Mouse (Mus musculus): ENCODE measurements around the gene Mat2a. TPM values are rescaled to one million over a fixed set of nuclear protein-coding genes. Genes with fewer than 3 reads are reported as not detected.
"Not testable (repeated sequence)": the region's sequence is repeated elsewhere in the genome, so short reads cannot be mapped to it uniquely, and the experiment has no call there.

Mat2a gene
- total and polyA plus RNA-seq, 2 experiments = 31.1 to 59.7 TPM

DNA sequence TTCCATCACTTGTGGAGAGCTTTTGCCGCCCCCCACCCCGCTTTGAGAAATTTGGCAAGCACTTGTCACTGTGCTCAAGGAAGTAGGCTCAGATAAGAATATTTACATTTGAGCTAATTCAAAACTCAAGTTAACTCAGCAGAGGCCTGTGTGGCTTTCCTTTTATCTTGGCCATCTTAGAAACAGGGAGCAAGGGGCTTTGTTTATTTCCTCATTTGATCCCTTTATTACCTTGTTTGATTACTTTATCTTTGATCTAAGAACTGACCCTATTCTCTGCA is 41.0 kb upstream of the Mat2a start:
- H3K9ac ChIP-seq (ENCODE audit: low read depth, low read length) = no peak overlapping the region
- DNase-seq (ENCODE audit: extremely low read depth, low read depth, low spot score) = no peak
- H3K27ac ChIP-seq (replicated peaks; ENCODE audit: insufficient read depth, low read depth, low read length) = no peak overlapping the region
- H3K36me3 ChIP-seq (ENCODE audit: control insufficient read depth, insufficient read depth, low read length) = no peaks in the 10 kb centered on the region
- no peaks in the 10 kb centered on the region for H3K27me3 ChIP-seq (ENCODE audit: control insufficient read depth, insufficient read depth, low read length)
- H3K4me1 ChIP-seq (ENCODE audit: control insufficient read depth, insufficient read depth, low read length) = peaks cover 2% of the 10 kb centered on the region; the same call in 1 of the 2 replicates
- WGBS = 73% methylated on average over 2 of the region's 2 CpGs
- H3K4me3 ChIP-seq (ENCODE audit: insufficient read depth, low read depth, low read length) = no peak overlapping the region
- TF ChIP-seq POLR2A (IDR thresholded peaks at IDR 0.05; ENCODE audit: extremely low read depth, insufficient read depth, low read length) = no peak
- no peak for TF ChIP-seq CTCF (IDR thresholded peaks at IDR 0.05; ENCODE audit: low read depth, low read length)
- H3K79me2 ChIP-seq (ENCODE audit: control insufficient read depth, insufficient read depth, low read length) = no peaks in the 10 kb centered on the region

DNA sequence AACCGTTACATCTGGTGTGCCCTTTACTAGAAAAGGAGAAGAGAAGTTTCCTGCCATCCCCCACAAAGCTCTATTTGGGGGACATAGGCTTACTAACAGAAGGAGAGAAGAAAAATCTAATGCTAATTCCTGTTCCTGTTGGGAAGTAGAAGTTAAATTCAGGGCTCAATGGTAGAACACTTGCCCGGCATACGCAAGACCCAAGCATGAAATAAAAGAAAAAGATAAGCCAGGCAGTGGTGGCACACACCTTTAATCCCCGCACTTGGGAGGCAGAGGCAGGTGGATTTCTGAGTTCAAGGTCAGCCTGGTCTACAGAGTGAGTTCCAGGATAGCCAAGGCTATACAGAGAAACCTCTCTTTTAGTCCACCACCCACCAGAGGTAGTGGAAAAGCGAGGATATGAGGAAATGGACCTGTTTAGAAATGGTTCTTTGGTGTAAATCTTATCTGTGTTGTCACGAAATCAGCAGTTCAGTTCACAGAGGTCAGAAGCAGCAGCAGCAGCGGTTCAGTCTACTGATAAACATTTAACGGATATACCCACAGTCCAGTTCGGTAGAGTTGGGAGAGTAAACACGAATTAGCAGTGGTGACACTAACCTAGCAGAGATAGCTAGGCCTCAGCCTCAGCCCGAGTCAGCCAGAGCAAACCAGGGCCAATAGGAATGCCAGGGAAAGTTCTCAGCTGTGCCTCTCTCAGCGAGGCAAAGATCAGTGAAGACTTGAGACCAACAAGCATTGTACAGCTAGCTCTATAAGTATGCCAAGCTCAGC is 40.5 kb upstream of the Mat2a start:
- 57% methylated on average over 12 of the region's 12 CpGs for WGBS
- TF ChIP-seq CTCF (IDR thresholded peaks at IDR 0.05; ENCODE audit: low read depth, low read length) (no peak), POLR2A (IDR thresholded peaks at IDR 0.05; ENCODE audit: extremely low read depth, insufficient read depth, low read length) (no peak)
- H3K4me3 ChIP-seq (ENCODE audit: insufficient read depth, low read depth, low read length) = no peak overlapping the region

DNA sequence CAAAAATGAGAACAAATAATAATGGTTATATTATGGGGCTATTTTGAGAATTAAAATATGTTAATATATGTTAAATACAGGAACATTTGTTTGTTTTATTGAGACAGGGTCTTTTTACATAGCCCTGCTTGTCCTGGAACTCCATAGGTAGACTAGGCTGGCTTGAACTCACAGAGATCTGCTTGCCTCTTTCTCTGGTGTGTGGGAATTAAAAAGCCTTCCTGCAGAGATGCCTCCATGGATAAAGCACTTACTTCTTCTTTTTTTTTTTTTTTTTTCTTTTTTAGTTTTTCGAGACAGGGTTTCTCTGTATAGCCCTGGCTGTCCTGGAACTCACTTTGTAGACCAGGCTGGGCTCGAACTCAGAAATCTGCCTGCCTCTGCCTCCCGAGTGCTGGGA is 39.3 kb upstream of the Mat2a start:
- H3K79me2 ChIP-seq (ENCODE audit: control insufficient read depth, insufficient read depth, low read length); DNase-seq (ENCODE audit: extremely low read depth, low read depth, low spot score); H3K9ac ChIP-seq (ENCODE audit: low read depth, low read length); H3K27me3 ChIP-seq (ENCODE audit: control insufficient read depth, insufficient read depth, low read length); H3K36me3 ChIP-seq (ENCODE audit: control insufficient read depth, insufficient read depth, low read length); H3K4me1 ChIP-seq (ENCODE audit: control insufficient read depth, insufficient read depth, low read length); H3K27ac ChIP-seq (replicated peaks; ENCODE audit: insufficient read depth, low read depth, low read length); H3K4me3 ChIP-seq (ENCODE audit: insufficient read depth, low read depth, low read length): not testable (repeated sequence)
- 93% methylated on average over 3 of the region's 3 CpGs for WGBS

More for the DNA sequence above, 40.5 kb upstream of the Mat2a start:
- H3K27ac ChIP-seq (replicated peaks; ENCODE audit: insufficient read depth, low read depth, low read length) = no peak overlapping the region
- H3K27me3 ChIP-seq (ENCODE audit: control insufficient read depth, insufficient read depth, low read length) = no peaks in the 10 kb centered on the region
- no peak overlapping the region for H3K9ac ChIP-seq (ENCODE audit: low read depth, low read length)
- peaks cover 2% of the 10 kb centered on the region; the same call in 1 of the 2 replicates for H3K4me1 ChIP-seq (ENCODE audit: control insufficient read depth, insufficient read depth, low read length)
- H3K36me3 ChIP-seq (ENCODE audit: control insufficient read depth, insufficient read depth, low read length) = no peaks in the 10 kb centered on the region
- H3K79me2 ChIP-seq (ENCODE audit: control insufficient read depth, insufficient read depth, low read length) = no peaks in the 10 kb centered on the region
- DNase-seq (ENCODE audit: extremely low read depth, low read depth, low spot score) = no peak

DNA sequence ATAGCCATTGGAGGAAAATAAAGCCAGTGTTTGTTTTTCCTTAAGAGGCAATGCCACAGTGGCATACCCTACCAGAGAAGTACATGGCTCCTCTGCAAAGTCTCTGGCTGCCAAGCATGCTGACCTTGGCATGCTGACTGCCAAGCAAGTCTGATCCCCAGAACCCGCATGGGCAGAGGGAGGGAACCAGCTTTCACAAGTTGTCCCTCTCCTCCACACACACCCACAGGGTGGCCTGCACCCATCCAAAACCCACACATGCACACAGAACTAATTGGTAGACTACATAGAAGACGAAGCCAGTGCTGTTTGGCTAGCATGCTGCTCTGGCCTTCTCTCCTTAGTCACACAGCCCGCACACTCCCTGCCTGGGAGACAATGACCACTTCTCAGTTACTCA is 38.3 kb upstream of the Mat2a start:
- H3K4me3 ChIP-seq (ENCODE audit: insufficient read depth, low read depth, low read length) = no peak overlapping the region
- H3K79me2 ChIP-seq (ENCODE audit: control insufficient read depth, insufficient read depth, low read length) = no peaks in the 10 kb centered on the region
- no peak overlapping the region for H3K9ac ChIP-seq (ENCODE audit: low read depth, low read length)
- no peak overlapping the region for H3K27ac ChIP-seq (replicated peaks; ENCODE audit: insufficient read depth, low read depth, low read length)
- no peaks in the 10 kb centered on the region for H3K27me3 ChIP-seq (ENCODE audit: control insufficient read depth, insufficient read depth, low read length)
- H3K4me1 ChIP-seq (ENCODE audit: control insufficient read depth, insufficient read depth, low read length) = no peaks in the 10 kb centered on the region
- no peak for TF ChIP-seq CTCF (IDR thresholded peaks at IDR 0.05; ENCODE audit: low read depth, low read length)
- no peak for TF ChIP-seq POLR2A (IDR thresholded peaks at IDR 0.05; ENCODE audit: extremely low read depth, insufficient read depth, low read length)
- H3K36me3 ChIP-seq (ENCODE audit: control insufficient read depth, insufficient read depth, low read length) = no peaks in the 10 kb centered on the region
- DNase-seq (ENCODE audit: extremely low read depth, low read depth, low spot score) = peak; percentile 39
- WGBS = 64% methylated on average over 3 of the region's 3 CpGs

DNA sequence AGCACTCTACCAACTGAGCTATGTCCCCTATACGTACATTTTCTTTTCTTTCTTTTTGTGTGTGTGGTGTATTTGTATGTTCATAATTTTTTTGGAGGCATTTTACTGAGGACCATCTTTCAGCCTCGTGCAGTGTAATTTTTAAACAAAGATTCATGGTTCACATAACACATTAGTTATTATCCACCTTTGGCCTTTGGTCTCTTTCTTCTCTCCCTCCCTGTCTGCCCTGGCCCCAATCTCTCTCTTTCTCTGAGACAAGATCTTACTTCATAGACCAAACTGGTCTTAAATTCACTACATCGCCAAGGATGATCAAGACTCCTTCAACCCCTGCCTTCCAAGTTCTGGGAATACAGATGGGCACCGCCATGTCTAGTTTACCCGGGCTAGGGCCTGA is 37.5 kb upstream of the Mat2a start:
- H3K27ac ChIP-seq (replicated peaks; ENCODE audit: insufficient read depth, low read depth, low read length) = no peak overlapping the region
- 96% methylated on average over 5 of the region's 5 CpGs for WGBS
- H3K4me1 ChIP-seq (ENCODE audit: control insufficient read depth, insufficient read depth, low read length) = no peaks in the 10 kb centered on the region
- no peak overlapping the region for H3K4me3 ChIP-seq (ENCODE audit: insufficient read depth, low read depth, low read length)
- H3K79me2 ChIP-seq (ENCODE audit: control insufficient read depth, insufficient read depth, low read length) = no peaks in the 10 kb centered on the region
- no peak for DNase-seq (ENCODE audit: extremely low read depth, low read depth, low spot score)
- no peaks in the 10 kb centered on the region for H3K27me3 ChIP-seq (ENCODE audit: control insufficient read depth, insufficient read depth, low read length)
- no peak for TF ChIP-seq POLR2A (IDR thresholded peaks at IDR 0.05; ENCODE audit: extremely low read depth, insufficient read depth, low read length)
- TF ChIP-seq CTCF (IDR thresholded peaks at IDR 0.05; ENCODE audit: low read depth, low read length) = no peak
- no peak overlapping the region for H3K9ac ChIP-seq (ENCODE audit: low read depth, low read length)
- no peaks in the 10 kb centered on the region for H3K36me3 ChIP-seq (ENCODE audit: control insufficient read depth, insufficient read depth, low read length)

DNA sequence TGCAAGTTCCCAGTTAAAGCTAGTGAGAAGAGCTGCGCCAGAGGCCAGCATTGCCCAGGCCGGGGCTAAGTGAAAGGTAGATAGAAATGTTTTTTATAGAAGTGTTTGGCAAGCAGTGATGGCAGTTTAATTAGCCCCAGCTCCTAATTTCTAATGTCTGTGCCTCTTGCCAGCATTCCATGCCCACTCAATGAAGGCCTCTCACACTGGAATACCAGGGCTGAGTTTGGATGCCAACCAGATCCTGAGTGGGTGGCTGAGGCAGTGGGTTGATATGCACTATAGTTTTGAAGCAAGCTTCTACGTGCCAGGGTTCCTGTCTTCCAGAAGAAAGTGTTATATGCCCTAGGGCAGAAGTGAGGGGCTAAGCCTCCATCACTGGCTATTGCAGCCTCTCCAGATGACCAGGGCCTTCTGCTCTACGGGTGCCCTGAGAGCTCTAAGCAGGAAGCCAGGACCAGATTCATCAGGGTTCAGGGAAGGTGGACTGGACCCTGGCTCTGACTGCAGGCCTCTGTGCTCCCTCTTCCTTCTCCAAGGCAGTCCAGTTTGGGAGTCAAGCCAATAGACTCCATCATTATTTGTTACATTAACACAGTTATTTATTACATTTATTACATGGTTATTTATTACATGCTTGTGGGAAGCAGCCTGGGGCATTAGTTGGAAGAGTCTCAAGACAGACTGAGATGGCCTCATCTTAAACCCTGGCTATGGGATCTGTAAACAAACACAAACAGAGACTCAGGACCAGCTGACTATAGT is 36.0 kb upstream of the Mat2a start:
- no peak for TF ChIP-seq CTCF (IDR thresholded peaks at IDR 0.05; ENCODE audit: low read depth, low read length)
- no peak for TF ChIP-seq POLR2A (IDR thresholded peaks at IDR 0.05; ENCODE audit: extremely low read depth, insufficient read depth, low read length)
- no peak overlapping the region for H3K4me3 ChIP-seq (ENCODE audit: insufficient read depth, low read depth, low read length)
- no peaks in the 10 kb centered on the region for H3K4me1 ChIP-seq (ENCODE audit: control insufficient read depth, insufficient read depth, low read length)
- H3K79me2 ChIP-seq (ENCODE audit: control insufficient read depth, insufficient read depth, low read length) = no peaks in the 10 kb centered on the region
- WGBS = 92% methylated on average over 4 of the region's 4 CpGs
- H3K36me3 ChIP-seq (ENCODE audit: control insufficient read depth, insufficient read depth, low read length) = no peaks in the 10 kb centered on the region
- DNase-seq (ENCODE audit: extremely low read depth, low read depth, low spot score) = no peak
- H3K27me3 ChIP-seq (ENCODE audit: control insufficient read depth, insufficient read depth, low read length) = no peaks in the 10 kb centered on the region
- no peak overlapping the region for H3K27ac ChIP-seq (replicated peaks; ENCODE audit: insufficient read depth, low read depth, low read length)
- H3K9ac ChIP-seq (ENCODE audit: low read depth, low read length) = no peak overlapping the region

All from liver, adult 2 months (tissue).